Mouse (Mus musculus): ENCODE measurements at regions not wholly inside any gene's neighbourhood (a gene's known extent, or its start where the extent isn't known, plus 50 kb on each side); places are given as distances from the start of the nearest gene placed in this dataset.

- TF ChIP-seq CTCF (IDR thresholded peaks at IDR 0.05; ENCODE audit: control insufficient read depth, insufficient read depth, insufficient replicate concordance, low read depth, low read length) (no peak), POLR2A (IDR thresholded peaks at IDR 0.05; ENCODE audit: control insufficient read depth, low read depth, low read length) (no peak)
These were observed 167.3 kb downstream of the Gadd45g start for GRCm38 (mm10) chr13:52013757-52014156.
